Mouse (Mus musculus): ENCODE data around the gene Spi1.

- TF ChIP-seq POLR2A (IDR thresholded peaks at IDR 0.05; ENCODE audit: extremely low read depth, insufficient read depth, low read length), result no peak
- TF ChIP-seq CTCF (IDR thresholded peaks at IDR 0.05; ENCODE audit: low read depth, low read length), result no peak
These were observed 11.1 kb upstream of the Spi1 start for GRCm38 (mm10) chr2:91071059-91071458.

Data from liver, adult 2 months (tissue).